In genomic region chrX:73881036-73881427, GRCm38 (mm10) we compare ENCODE assay signal across 8 mouse cellular contexts. TPM values are rescaled to one million over a fixed set of nuclear protein-coding genes. Genes with fewer than 3 reads are reported as not detected.
DNase-seq lines count a peak whose midpoint lies in the region; ATAC-seq and TF ChIP-seq lines count a peak whose summit lies in the region.

No protein-coding gene starts in this region.

- 25% methylated on average over 16 of the region's 16 CpGs for WGBS in lung, embryonic 16.5 days
- 17% methylated on average over 16 of the region's 16 CpGs for WGBS in limb, embryonic 10.5 days
- WGBS in stomach, embryonic 15.5 days, result 29% methylated on average over 16 of the region's 16 CpGs

- H3K9ac ChIP-seq in lung, embryonic 16.5 days (ENCODE audit: low read length), result peak overlapping the region; percentile 45; the same call in 1 of the 2 replicates
- H3K9ac ChIP-seq in stomach, embryonic 15.5 days, result no peak overlapping the region

- no peak overlapping the region for H3K27ac ChIP-seq in lung, embryonic 16.5 days (ENCODE audit: low read length)
- H3K27ac ChIP-seq in embryonic fibroblast, embryonic 13.5 days (ENCODE audit: insufficient read depth, low read length), result no peak overlapping the region
- no peak overlapping the region for H3K27ac ChIP-seq in limb, embryonic 10.5 days
- no peak overlapping the region for H3K27ac ChIP-seq in stomach, embryonic 15.5 days

- peak overlapping the region; percentile 72 for H3K4me2 ChIP-seq in lung, embryonic 16.5 days (ENCODE audit: low read depth, low read length)
- H3K4me2 ChIP-seq in stomach, embryonic 15.5 days, result peak overlapping the region; percentile 73

- peak; percentile 45 for ATAC-seq in lung, embryonic 16.5 days (ENCODE audit: low read depth)
- no peak for ATAC-seq in stomach, embryonic 15.5 days (ENCODE audit: insufficient read depth, low FRiP score, low read depth)

- no peak for TF ChIP-seq POLR2A in embryonic fibroblast, embryonic 13.5 days (IDR thresholded peaks at IDR 0.05; ENCODE audit: low read depth, low read length)

- TF ChIP-seq CTCF in embryonic fibroblast, embryonic 13.5 days (IDR thresholded peaks at IDR 0.05; ENCODE audit: borderline replicate concordance, insufficient read depth, low read length), result no peak

- H3K9me3 ChIP-seq in lung, embryonic 16.5 days (ENCODE audit: control insufficient read depth, low read length), result no peaks in the 10 kb centered on the region
- no peaks in the 10 kb centered on the region for H3K9me3 ChIP-seq in limb, embryonic 10.5 days (replicated peaks)
- H3K9me3 ChIP-seq in stomach, embryonic 15.5 days, result no peaks in the 10 kb centered on the region

- peaks cover 6% of the 10 kb centered on the region for H3K27me3 ChIP-seq in lung, embryonic 16.5 days (ENCODE audit: control insufficient read depth, insufficient read depth, low read depth, low read length)
- peaks cover 59% of the 10 kb centered on the region for H3K27me3 ChIP-seq in limb, embryonic 10.5 days (ENCODE audit: low read depth, poor library complexity, severe bottlenecking)
- H3K27me3 ChIP-seq in stomach, embryonic 15.5 days (replicated peaks), result 0 out of 2 replicates have a peak, but pooled peaks cover 4% of the 10 kb centered on the region

- peak overlapping the region; percentile 49 for H3K4me3 ChIP-seq in lung, embryonic 16.5 days (ENCODE audit: low read length)
- 0 out of 2 replicates have a peak overlapping the region, but pooled peaks have one; percentile 12 for H3K4me3 ChIP-seq in embryonic fibroblast, embryonic 13.5 days (ENCODE audit: insufficient read depth, low read length)
- H3K4me3 ChIP-seq in limb, embryonic 10.5 days, result peak overlapping the region; percentile 49
- H3K4me3 ChIP-seq in stomach, embryonic 15.5 days (replicated peaks), result peak overlapping the region; percentile 41

- H3K4me1 ChIP-seq in lung, embryonic 16.5 days (replicated peaks; ENCODE audit: control insufficient read depth, insufficient read depth, low read length), result no peaks in the 10 kb centered on the region
- H3K4me1 ChIP-seq in embryonic fibroblast, embryonic 13.5 days (ENCODE audit: control insufficient read depth, insufficient read depth, low read length), result no peaks in the 10 kb centered on the region
- H3K4me1 ChIP-seq in limb, embryonic 10.5 days, result peaks cover 8% of the 10 kb centered on the region; the same call in 1 of the 2 replicates
- H3K4me1 ChIP-seq in stomach, embryonic 15.5 days, result no peaks in the 10 kb centered on the region

- no peak for DNase-seq in lung, adult 18-20 months
- no peak for DNase-seq in limb, embryonic 10.5 days (ENCODE audit: low spot score)
- no peak for DNase-seq in testis, postnatal 10 days (ENCODE audit: low spot score)
- DNase-seq in ovary, adult 18-20 months (ENCODE audit: low spot score), result no peak
- no peak for DNase-seq in right cerebral cortex, adult 2 months (ENCODE audit: low spot score in 2 of 2)

- H3K36me3 ChIP-seq in lung, embryonic 16.5 days (ENCODE audit: control insufficient read depth, insufficient read depth, low read length), result no peaks in the 10 kb centered on the region
- no peaks in the 10 kb centered on the region for H3K36me3 ChIP-seq in limb, embryonic 10.5 days
- no peaks in the 10 kb centered on the region for H3K36me3 ChIP-seq in stomach, embryonic 15.5 days

RNA-seq across cellular contexts. Expression of gene Avpr2, which starts 10.9 kb away (rescaled TPM):
- 0.06 TPM in 1 of 2 replicates, not detected in the other for polyA plus RNA-seq in lung, embryonic 16.5 days (2015; fragmentation: Nextera tagmentation; extraction: Ambion mirVana)
- polyA plus RNA-seq in embryonic fibroblast, embryonic 13.5 days (2011; ENCODE audit: insufficient read length, low read depth, missing spikeins), result not detected in 2 replicates
- polyA plus RNA-seq in limb, embryonic 10.5 days (2016; fragmentation: Nextera tagmentation; extraction: Ambion mirVana), result 0.10 TPM in 2 replicates
- polyA plus RNA-seq in stomach, embryonic 15.5 days (2015; fragmentation: Nextera tagmentation; extraction: Ambion mirVana), result 0.21 and 0.22 TPM in 2 replicates

RNA-seq across cellular contexts. Expression of gene L1cam, which starts 14.9 kb away (rescaled TPM):
- 3.2 and 4.3 TPM in 2 replicates for polyA plus RNA-seq in lung, embryonic 16.5 days (2015; fragmentation: Nextera tagmentation; extraction: Ambion mirVana)
- 0.27 and 1.3 TPM in 2 replicates for polyA plus RNA-seq in embryonic fibroblast, embryonic 13.5 days (2011; ENCODE audit: insufficient read length, low read depth, missing spikeins)
- polyA plus RNA-seq in limb, embryonic 10.5 days (2016; fragmentation: Nextera tagmentation; extraction: Ambion mirVana), result 0.63 and 1.7 TPM in 2 replicates
- 8.2 and 9.3 TPM in 2 replicates for polyA plus RNA-seq in stomach, embryonic 15.5 days (2015; fragmentation: Nextera tagmentation; extraction: Ambion mirVana)

RNA-seq across cellular contexts. Expression of gene Arhgap4, which starts 40.6 kb away (rescaled TPM):
- polyA plus RNA-seq in lung, embryonic 16.5 days (2015; fragmentation: Nextera tagmentation; extraction: Ambion mirVana), result 3.1 and 3.5 TPM in 2 replicates
- polyA plus RNA-seq in embryonic fibroblast, embryonic 13.5 days (2011; ENCODE audit: insufficient read length, low read depth, missing spikeins), result 0.40 and 0.72 TPM in 2 replicates
- polyA plus RNA-seq in limb, embryonic 10.5 days (2016; fragmentation: Nextera tagmentation; extraction: Ambion mirVana), result 1.7 and 2.4 TPM in 2 replicates
- polyA plus RNA-seq in stomach, embryonic 15.5 days (2015; fragmentation: Nextera tagmentation; extraction: Ambion mirVana), result 4.5 and 5.7 TPM in 2 replicates

RNA-seq across cellular contexts. Expression of gene Naa10, which starts 40.7 kb away (rescaled TPM):
- polyA plus RNA-seq in lung, embryonic 16.5 days (2015; fragmentation: Nextera tagmentation; extraction: Ambion mirVana), result 132 and 136 TPM in 2 replicates
- 42.7 and 45.4 TPM in 2 replicates for polyA plus RNA-seq in embryonic fibroblast, embryonic 13.5 days (2011; ENCODE audit: insufficient read length, low read depth, missing spikeins)
- polyA plus RNA-seq in limb, embryonic 10.5 days (2016; fragmentation: Nextera tagmentation; extraction: Ambion mirVana), result 180 and 205 TPM in 2 replicates
- 144 and 156 TPM in 2 replicates for polyA plus RNA-seq in stomach, embryonic 15.5 days (2015; fragmentation: Nextera tagmentation; extraction: Ambion mirVana)

RNA-seq across cellular contexts. Expression of gene Renbp, which starts 49.6 kb away (rescaled TPM):
- 43.7 and 43.9 TPM in 2 replicates for polyA plus RNA-seq in lung, embryonic 16.5 days (2015; fragmentation: Nextera tagmentation; extraction: Ambion mirVana)
- polyA plus RNA-seq in embryonic fibroblast, embryonic 13.5 days (2011; ENCODE audit: insufficient read length, low read depth, missing spikeins), result 31.4 and 42.9 TPM in 2 replicates
- polyA plus RNA-seq in limb, embryonic 10.5 days (2016; fragmentation: Nextera tagmentation; extraction: Ambion mirVana), result 11.2 and 13.7 TPM in 2 replicates
- polyA plus RNA-seq in stomach, embryonic 15.5 days (2015; fragmentation: Nextera tagmentation; extraction: Ambion mirVana), result 49.5 and 55.0 TPM in 2 replicates
